Mouse (Mus musculus): Measurements from ENCODE around the gene Slc39a11. TPM values are rescaled to one million over a fixed set of nuclear protein-coding genes. Genes with fewer than 3 reads are reported as not detected.
A peak's percentile ranks its signal among the peaks of the same experiment; 100 is the strongest.

The Slc39a11 gene
- polyA plus RNA-seq, 1 experiment from 2014 or later: 25.4 TPM

DNA sequence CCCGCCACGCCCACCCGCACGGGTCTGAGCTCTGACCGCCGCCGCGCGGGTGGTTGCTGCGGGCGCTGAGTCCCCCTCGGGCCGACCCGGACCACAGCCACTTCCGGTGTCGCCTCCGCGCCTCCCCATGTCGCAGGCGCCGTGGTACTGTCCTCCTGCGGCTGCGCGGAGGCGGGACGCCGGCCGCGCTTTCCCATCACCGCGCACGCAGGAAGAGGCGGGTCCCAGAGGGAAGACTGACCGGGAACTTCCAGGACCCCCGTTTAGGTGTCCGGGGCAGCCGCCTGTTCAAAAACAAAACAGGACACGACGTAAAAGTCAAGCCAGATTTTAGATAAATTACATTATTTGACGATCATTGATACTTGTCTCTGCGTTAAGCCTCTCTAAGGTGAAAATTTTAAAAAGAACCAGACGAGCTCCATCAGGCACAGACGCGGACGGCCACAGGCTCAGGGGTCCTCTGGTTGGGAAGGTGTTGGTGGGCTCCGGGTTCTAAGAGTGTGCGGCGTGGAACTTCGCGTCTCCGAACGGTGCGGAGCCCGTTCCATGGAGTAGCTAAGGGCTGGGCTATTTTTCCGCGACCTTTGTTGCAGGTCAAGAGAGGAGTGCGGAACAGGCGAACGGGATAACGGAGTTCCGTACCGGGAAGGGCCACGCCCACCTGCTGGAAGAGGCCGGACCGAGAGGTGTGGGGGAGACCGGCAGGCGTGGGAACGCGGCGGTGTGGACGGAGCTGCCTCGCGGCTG is 34.3 kb upstream of the Slc39a11 start, which contains the start of the genes Fam104a and D11Wsu47e:
Gene Fam104a, minus strand, starts transcription at position 199 of the 750 bp plus-strand sequence.
Gene D11Wsu47e, plus strand, starts transcription at position 456 of the 750 bp plus-strand sequence.
- Histone ChIP-seq H3K36me3 (ENCODE audit: insufficient read depth, low read length) (peaks cover 16% of the 10 kb centered on the region), H3K27ac (ENCODE audit: low read length) (peak within 1 kb of the TSS; percentile 97), H3K27me3 (ENCODE audit: insufficient read depth, low read length) (no peaks in the 10 kb centered on the region), H3K9ac (replicated peaks; ENCODE audit: low read length) (peak within 1 kb of the TSS; percentile 94), H3K4me2 (replicated peaks; ENCODE audit: low read depth, low read length) (peak within 1 kb of the TSS; percentile 84), H3K9me3 (ENCODE audit: low read length) (no peaks in the 10 kb centered on the region), H3K4me1 (ENCODE audit: insufficient read depth, low read length) (peaks cover 34% of the 10 kb centered on the region), H3K4me3 (ENCODE audit: low read length) (peak within 1 kb of the TSS; percentile 98)
- peak; percentile 95 for ATAC-seq (ENCODE audit: low FRiP score, low TSS enrichment)
- WGBS: under 1% methylated on average over 70 of the region's 73 CpGs

DNA sequence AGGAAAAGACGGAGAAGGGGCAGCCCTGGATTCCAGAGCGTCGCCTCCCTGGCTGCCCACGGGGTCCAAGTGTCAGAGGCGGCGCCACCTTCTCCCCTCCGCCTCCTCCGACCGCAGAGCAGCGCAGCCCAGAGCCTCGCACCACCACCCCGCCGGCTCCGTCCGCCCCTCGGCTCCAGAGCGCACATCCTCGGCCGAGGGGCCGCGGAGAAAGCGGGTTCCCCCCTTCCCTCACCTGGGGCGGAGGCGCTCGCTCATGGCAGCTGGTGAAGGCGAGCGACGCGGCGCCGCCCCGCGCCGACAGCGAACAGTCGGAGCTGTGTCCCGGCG is 33.7 kb upstream of the Slc39a11 start:
- ATAC-seq (ENCODE audit: low FRiP score, low TSS enrichment): peak; percentile 75
- Histone ChIP-seq H3K4me2 (replicated peaks; ENCODE audit: low read depth, low read length) (peak overlapping the region; percentile 67), H3K27ac (ENCODE audit: low read length) (peak overlapping the region; percentile 97), H3K4me3 (ENCODE audit: low read length) (peak overlapping the region; percentile 98), H3K36me3 (ENCODE audit: insufficient read depth, low read length) (peaks cover 11% of the 10 kb centered on the region), H3K27me3 (ENCODE audit: insufficient read depth, low read length) (no peaks in the 10 kb centered on the region), H3K9me3 (ENCODE audit: low read length) (no peaks in the 10 kb centered on the region), H3K9ac (replicated peaks; ENCODE audit: low read length) (peak overlapping the region; percentile 94), H3K4me1 (ENCODE audit: insufficient read depth, low read length) (peaks cover 34% of the 10 kb centered on the region)
- 0% methylated on average over 17 of the region's 38 CpGs for WGBS

DNA sequence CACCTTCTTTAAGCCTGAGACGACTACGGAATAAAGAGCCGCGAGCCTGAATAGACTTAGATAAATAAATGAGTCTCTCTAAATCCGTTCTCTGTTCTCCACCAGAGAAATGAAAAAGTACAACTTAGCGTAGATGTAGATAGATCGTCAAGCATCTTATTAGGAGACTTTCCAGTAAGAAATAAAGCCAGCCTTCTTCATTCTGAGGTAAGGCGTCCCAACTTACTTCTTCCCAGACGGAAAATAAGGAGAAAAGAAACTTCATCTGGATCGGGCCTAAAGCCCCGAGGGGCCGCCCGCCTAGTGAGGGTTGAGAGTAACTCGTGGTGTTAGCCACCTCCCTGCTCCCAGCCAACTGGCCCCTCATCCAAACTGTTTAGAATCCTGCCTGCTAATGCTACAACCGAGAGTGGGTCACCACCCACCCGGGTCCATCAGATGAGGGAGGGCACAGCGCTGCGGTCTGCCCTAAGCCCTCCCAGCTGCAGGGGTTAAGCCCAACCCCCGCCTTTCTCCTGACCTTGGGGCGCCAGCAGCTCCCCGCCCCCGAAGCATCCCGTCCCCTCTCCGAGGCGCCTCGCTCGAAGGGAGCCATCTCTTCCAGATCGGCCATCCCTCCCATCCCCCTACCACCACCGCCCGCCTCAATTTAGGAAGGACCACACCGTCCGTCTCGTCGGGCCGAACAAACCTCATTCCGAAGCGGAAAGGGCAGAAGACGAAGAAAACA is 33.2 kb upstream of the Slc39a11 start:
- peak overlapping the region; percentile 67 for H3K4me2 ChIP-seq (replicated peaks; ENCODE audit: low read depth, low read length)
- H3K36me3 ChIP-seq (ENCODE audit: insufficient read depth, low read length): peaks cover 5% of the 10 kb centered on the region
- H3K27ac ChIP-seq (ENCODE audit: low read length): peak overlapping the region; percentile 97
- peak overlapping the region; percentile 98 for H3K4me3 ChIP-seq (ENCODE audit: low read length)
- peaks cover 34% of the 10 kb centered on the region for H3K4me1 ChIP-seq (ENCODE audit: insufficient read depth, low read length)
- no peaks in the 10 kb centered on the region for H3K9me3 ChIP-seq (ENCODE audit: low read length)
- peak overlapping the region; percentile 94 for H3K9ac ChIP-seq (replicated peaks; ENCODE audit: low read length)
- no peaks in the 10 kb centered on the region for H3K27me3 ChIP-seq (ENCODE audit: insufficient read depth, low read length)
- ATAC-seq (ENCODE audit: low FRiP score, low TSS enrichment): peak; percentile 46
- WGBS: 1% methylated on average over 37 of the region's 38 CpGs

DNA sequence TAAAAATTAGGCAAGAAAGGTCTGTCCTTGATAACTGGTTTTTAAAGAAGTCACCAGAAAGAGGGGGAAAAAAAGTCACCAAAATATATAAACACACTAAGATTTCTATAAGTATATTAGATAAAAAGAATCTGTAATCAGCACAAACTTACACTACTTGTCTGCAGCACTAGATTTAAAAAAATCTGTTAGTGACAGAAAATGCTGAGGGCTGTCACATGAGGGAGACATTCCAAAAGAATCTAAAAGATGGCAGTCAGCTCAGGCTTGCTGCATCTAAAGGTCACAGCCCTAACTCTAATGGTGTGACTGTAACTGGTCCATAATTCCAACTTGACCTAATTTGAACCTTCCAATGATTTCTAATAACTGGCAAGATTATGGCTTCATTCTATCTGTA is 32.1 kb upstream of the Slc39a11 start:
- peaks cover 32% of the 10 kb centered on the region for H3K4me1 ChIP-seq (ENCODE audit: insufficient read depth, low read length)
- peaks cover 1% of the 10 kb centered on the region; the same call in 1 of the 2 replicates for H3K36me3 ChIP-seq (ENCODE audit: insufficient read depth, low read length)
- H3K9me3 ChIP-seq (ENCODE audit: low read length): no peaks in the 10 kb centered on the region
- no peaks in the 10 kb centered on the region for H3K27me3 ChIP-seq (ENCODE audit: insufficient read depth, low read length)
- no peak for ATAC-seq (ENCODE audit: low FRiP score, low TSS enrichment)
- H3K4me3 ChIP-seq (ENCODE audit: low read length): no peak overlapping the region
- no peak overlapping the region for H3K27ac ChIP-seq (ENCODE audit: low read length)
- H3K9ac ChIP-seq (replicated peaks; ENCODE audit: low read length): no peak overlapping the region
- peak overlapping the region; percentile 67; the same call in 1 of the 2 replicates for H3K4me2 ChIP-seq (replicated peaks; ENCODE audit: low read depth, low read length)

DNA sequence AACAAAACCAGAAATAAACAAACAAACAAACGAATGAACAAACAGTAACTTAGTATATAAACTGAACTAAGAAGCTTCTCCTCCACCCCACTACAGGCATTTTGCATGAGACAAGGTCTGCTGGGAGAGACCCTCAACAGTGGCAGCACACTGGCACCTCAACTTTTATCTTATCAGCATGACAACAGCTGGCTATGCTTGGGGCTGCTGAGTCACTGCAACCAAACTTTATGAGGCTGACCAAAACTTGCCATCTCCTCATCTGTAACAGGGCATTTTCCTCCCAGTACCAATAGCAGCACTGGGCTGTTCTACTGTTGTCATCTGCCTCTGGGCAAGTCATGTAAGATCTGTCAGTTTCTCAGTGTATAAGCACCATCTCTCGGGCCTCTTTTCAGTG is 31.1 kb upstream of the Slc39a11 start:
- H3K4me2 ChIP-seq (replicated peaks; ENCODE audit: low read depth, low read length): no peak overlapping the region
- H3K9me3 ChIP-seq (ENCODE audit: low read length): no peaks in the 10 kb centered on the region
- no peaks in the 10 kb centered on the region for H3K27me3 ChIP-seq (ENCODE audit: insufficient read depth, low read length)
- peaks cover 28% of the 10 kb centered on the region for H3K4me1 ChIP-seq (ENCODE audit: insufficient read depth, low read length)
- no peak overlapping the region for H3K27ac ChIP-seq (ENCODE audit: low read length)
- H3K4me3 ChIP-seq (ENCODE audit: low read length): no peak overlapping the region
- no peak for ATAC-seq (ENCODE audit: low FRiP score, low TSS enrichment)
- peaks cover 9% of the 10 kb centered on the region for H3K36me3 ChIP-seq (ENCODE audit: insufficient read depth, low read length)
- no peak overlapping the region for H3K9ac ChIP-seq (replicated peaks; ENCODE audit: low read length)
- 75% methylated on average over 2 of the region's 2 CpGs for WGBS

DNA sequence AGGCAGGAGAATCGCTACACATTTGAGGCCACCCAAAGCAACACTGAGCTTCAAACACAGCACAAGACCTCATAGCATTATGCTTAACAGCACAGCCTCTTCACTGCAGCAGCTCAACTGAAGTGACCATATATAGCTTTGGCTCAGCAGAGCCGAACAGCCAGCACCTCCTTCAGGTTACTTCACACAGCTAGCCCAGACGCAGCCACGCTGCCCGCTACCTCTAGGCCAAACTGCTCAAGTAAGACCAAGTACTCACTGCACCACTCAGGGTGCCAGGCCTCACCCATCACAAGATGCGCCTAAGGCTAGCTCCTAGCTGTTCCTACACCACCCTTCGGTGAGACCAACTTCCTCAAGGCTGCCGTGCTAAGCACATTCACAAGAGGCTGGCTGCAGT is 28.5 kb upstream of the Slc39a11 start:
- Histone ChIP-seq H3K36me3 (ENCODE audit: insufficient read depth, low read length) (peaks cover 15% of the 10 kb centered on the region), H3K9me3 (ENCODE audit: low read length) (no peaks in the 10 kb centered on the region), H3K27me3 (ENCODE audit: insufficient read depth, low read length) (no peaks in the 10 kb centered on the region), H3K4me1 (ENCODE audit: insufficient read depth, low read length) (peaks cover 17% of the 10 kb centered on the region), H3K9ac (replicated peaks; ENCODE audit: low read length) (no peak overlapping the region), H3K4me3 (ENCODE audit: low read length) (no peak overlapping the region), H3K4me2 (replicated peaks; ENCODE audit: low read depth, low read length) (no peak overlapping the region), H3K27ac (ENCODE audit: low read length) (no peak overlapping the region)
- 0 out of 2 replicates have a peak, but pooled peaks have one; percentile 28 for ATAC-seq (ENCODE audit: low FRiP score, low TSS enrichment)
- 79% methylated on average over 8 of the region's 8 CpGs for WGBS

DNA sequence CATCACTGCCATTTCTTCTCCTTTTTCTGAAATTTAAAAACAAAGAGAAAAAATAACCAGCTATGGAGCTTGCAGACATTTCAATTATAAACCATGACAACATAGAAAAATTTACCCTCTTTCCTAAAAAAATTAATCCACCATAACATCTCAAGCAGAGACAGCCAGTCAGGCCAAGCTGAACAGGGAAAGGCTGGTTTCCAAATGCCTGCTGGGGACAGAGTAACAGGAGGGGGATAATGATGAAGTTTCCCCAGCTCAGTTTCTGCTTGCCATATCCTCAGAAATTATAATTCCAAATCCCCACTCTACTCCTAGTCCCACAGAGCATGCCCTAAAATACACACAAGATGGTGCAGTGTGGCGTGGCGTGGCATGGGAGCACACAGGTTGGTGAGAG is 27.5 kb upstream of the Slc39a11 start:
- ATAC-seq (ENCODE audit: low FRiP score, low TSS enrichment): no peak
- no peak overlapping the region for H3K4me3 ChIP-seq (ENCODE audit: low read length)
- H3K4me1 ChIP-seq (ENCODE audit: insufficient read depth, low read length): peaks cover 13% of the 10 kb centered on the region
- H3K9ac ChIP-seq (replicated peaks; ENCODE audit: low read length): no peak overlapping the region
- H3K36me3 ChIP-seq (ENCODE audit: insufficient read depth, low read length): peaks cover 22% of the 10 kb centered on the region
- 96% methylated on average over 2 of the region's 2 CpGs for WGBS
- no peak overlapping the region for H3K27ac ChIP-seq (ENCODE audit: low read length)
- H3K27me3 ChIP-seq (ENCODE audit: insufficient read depth, low read length): no peaks in the 10 kb centered on the region
- no peak overlapping the region for H3K4me2 ChIP-seq (replicated peaks; ENCODE audit: low read depth, low read length)
- H3K9me3 ChIP-seq (ENCODE audit: low read length): no peaks in the 10 kb centered on the region

DNA sequence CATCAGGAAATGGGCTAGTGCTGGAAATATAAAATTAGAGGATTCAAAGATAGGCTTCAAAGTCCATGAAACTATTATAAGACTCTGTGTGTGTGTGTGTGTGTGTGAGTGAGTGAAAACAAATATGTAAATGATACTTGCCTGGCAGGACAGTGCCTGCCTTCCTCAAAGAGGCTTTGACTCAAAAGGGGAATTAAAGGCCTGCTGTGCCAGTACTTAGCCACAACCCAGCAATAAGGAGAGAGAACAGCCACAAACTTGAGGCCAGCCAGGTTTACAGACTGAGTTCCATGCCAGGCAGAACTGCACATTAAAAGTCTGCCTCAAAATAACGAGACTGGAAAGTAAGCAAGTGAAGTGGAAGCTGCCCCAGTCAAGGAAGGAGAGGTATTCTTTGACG is 27.0 kb upstream of the Slc39a11 start:
- H3K4me1 ChIP-seq (ENCODE audit: insufficient read depth, low read length): peaks cover 8% of the 10 kb centered on the region; the same call in 1 of the 2 replicates
- no peak for ATAC-seq (ENCODE audit: low FRiP score, low TSS enrichment)
- no peak overlapping the region for H3K4me2 ChIP-seq (replicated peaks; ENCODE audit: low read depth, low read length)
- peaks cover 25% of the 10 kb centered on the region for H3K36me3 ChIP-seq (ENCODE audit: insufficient read depth, low read length)
- WGBS: 80% methylated on average over 2 of the region's 2 CpGs
- no peaks in the 10 kb centered on the region for H3K9me3 ChIP-seq (ENCODE audit: low read length)
- no peak overlapping the region for H3K27ac ChIP-seq (ENCODE audit: low read length)
- H3K9ac ChIP-seq (replicated peaks; ENCODE audit: low read length): no peak overlapping the region
- no peaks in the 10 kb centered on the region for H3K27me3 ChIP-seq (ENCODE audit: insufficient read depth, low read length)
- H3K4me3 ChIP-seq (ENCODE audit: low read length): no peak overlapping the region

DNA sequence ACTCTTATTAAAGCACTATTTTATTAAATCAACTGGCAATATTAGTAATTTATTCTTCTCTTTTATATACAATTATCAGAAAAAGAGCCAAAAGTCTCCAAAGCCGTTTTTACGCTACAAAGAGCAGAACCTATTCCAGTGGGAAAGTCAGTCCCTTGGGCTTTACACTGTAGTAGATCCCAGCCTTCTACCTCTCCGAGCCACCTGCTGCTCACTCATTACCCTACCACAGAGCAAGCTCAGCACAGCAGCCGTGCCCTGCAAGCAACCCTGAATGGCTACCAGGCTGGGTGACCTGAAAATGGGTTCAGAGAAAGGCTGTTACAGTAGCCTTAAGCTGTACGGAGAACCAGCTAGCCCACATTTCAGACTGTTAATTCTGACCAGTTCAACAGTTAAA is 24.7 kb upstream of the Slc39a11 start:
- H3K4me1 ChIP-seq (ENCODE audit: insufficient read depth, low read length): no peaks in the 10 kb centered on the region
- no peak overlapping the region for H3K4me3 ChIP-seq (ENCODE audit: low read length)
- H3K9ac ChIP-seq (replicated peaks; ENCODE audit: low read length): no peak overlapping the region
- H3K9me3 ChIP-seq (ENCODE audit: low read length): no peaks in the 10 kb centered on the region
- 92% methylated on average over 5 of the region's 5 CpGs for WGBS
- H3K4me2 ChIP-seq (replicated peaks; ENCODE audit: low read depth, low read length): no peak overlapping the region
- H3K27me3 ChIP-seq (ENCODE audit: insufficient read depth, low read length): no peaks in the 10 kb centered on the region
- no peak overlapping the region for H3K27ac ChIP-seq (ENCODE audit: low read length)
- peaks cover 29% of the 10 kb centered on the region for H3K36me3 ChIP-seq (ENCODE audit: insufficient read depth, low read length)
- no peak for ATAC-seq (ENCODE audit: low FRiP score, low TSS enrichment)

DNA sequence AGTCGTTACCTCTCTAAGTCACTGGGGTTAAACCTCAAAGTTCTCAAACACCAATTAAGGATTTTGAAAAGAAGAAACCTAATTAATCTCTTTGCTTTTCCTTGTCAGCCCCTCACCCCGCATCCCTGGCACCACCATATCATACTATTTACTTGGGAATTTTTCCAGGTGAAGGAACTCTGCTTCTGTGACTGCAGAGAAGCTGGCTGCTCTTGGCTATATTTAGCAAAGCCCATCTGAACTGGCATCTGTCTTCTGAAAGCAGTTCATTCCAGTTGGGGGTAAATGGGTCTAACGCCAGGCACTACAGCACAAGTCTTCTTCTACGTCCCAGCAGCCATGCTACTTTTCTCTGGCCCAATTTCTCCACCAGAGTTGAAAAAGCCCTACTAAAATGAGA is 23.7 kb upstream of the Slc39a11 start:
- H3K27me3 ChIP-seq (ENCODE audit: insufficient read depth, low read length): no peaks in the 10 kb centered on the region
- ATAC-seq (ENCODE audit: low FRiP score, low TSS enrichment): no peak
- H3K9me3 ChIP-seq (ENCODE audit: low read length): no peaks in the 10 kb centered on the region
- 90% methylated on average over 4 of the region's 4 CpGs for WGBS
- H3K36me3 ChIP-seq (ENCODE audit: insufficient read depth, low read length): peaks cover 31% of the 10 kb centered on the region
- no peak overlapping the region for H3K4me3 ChIP-seq (ENCODE audit: low read length)
- H3K4me1 ChIP-seq (ENCODE audit: insufficient read depth, low read length): peaks cover 3% of the 10 kb centered on the region; the same call in 1 of the 2 replicates
- H3K27ac ChIP-seq (ENCODE audit: low read length): no peak overlapping the region
- no peak overlapping the region for H3K9ac ChIP-seq (replicated peaks; ENCODE audit: low read length)
- H3K4me2 ChIP-seq (replicated peaks; ENCODE audit: low read depth, low read length): no peak overlapping the region

Measured in kidney, embryonic 16.5 days (tissue).